Mouse (Mus musculus) testis, adult 2 months (tissue): ENCODE data around the gene Acvr1.

Source experiments
- CTCF ChIP-seq: fragments of 200-500 bp; IDR thresholded peaks from 2 replicates; pipeline ENCODE4 v1.5.1; 2012; ENCODE audit warnings: low read depth, mild to moderate bottlenecking, inconsistent platforms, low read length, moderate library complexity; ENCODE audit not compliant: control insufficient read depth, insufficient read depth, insufficient replicate concordance
- POLR2A ChIP-seq: fragments of 200-500 bp; IDR thresholded peaks from 2 replicates; pipeline ENCODE4 v1.6.1; 2012; ENCODE audit warnings: low read depth, mild to moderate bottlenecking, inconsistent platforms, low read length, moderate library complexity; ENCODE audit not compliant: control insufficient read depth

DNA sequence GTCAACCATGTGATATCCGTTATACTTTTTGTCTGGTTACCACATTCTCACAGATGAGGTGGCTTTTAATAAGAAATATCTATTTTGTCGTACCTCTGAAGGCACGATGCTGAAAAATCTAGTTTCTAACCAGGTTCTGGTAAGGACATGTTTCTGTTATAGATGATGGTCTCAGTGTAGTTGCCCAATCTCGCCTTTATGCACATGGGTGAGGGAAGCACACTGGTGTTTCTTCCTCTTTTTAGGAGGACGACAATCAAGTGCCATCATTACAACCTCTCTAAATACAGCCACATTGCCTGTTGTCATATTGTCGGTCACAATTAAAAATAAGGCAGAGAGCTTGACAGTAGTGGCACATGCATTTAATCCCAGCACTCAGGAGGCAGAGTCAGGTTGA, 32.7 kb upstream of the Acvr1 start:
- TF ChIP-seq POLR2A (no peak), CTCF (no peak)
